15 mouse cellular contexts compared by ENCODE assay signal in genomic region chr1:51649963-51650652, GRCm38 (mm10).
DNase-seq lines count a peak whose midpoint lies in the region; ATAC-seq and TF ChIP-seq lines count a peak whose summit lies in the region.
"Had no signal": no experiment of that assay in that cellular context is flagged by ENCODE, and none has a peak within 500 bp of the region (broad histone marks: within the 10 kb centered on the region; RNA-seq: fewer than 3 reads in every experiment).

No protein-coding gene starts in this region.

- no peak for TF ChIP-seq CTCF in kidney, adult 2 months (conservative IDR thresholded peaks at IDR 0.05; ENCODE audit: insufficient read depth, insufficient read length, low read depth, low read length)

- no peak overlapping the region for H3K9ac ChIP-seq in hindbrain, embryonic 11.5 days (ENCODE audit: low read depth, low read length)
- H3K9ac ChIP-seq in midbrain, embryonic 12.5 days (replicated peaks) = no peak overlapping the region
- H3K9ac ChIP-seq: heart, embryonic 13.5 days; limb, embryonic 15.5 days had no signal

- peak; percentile 97 for ATAC-seq in hindbrain, embryonic 11.5 days (ENCODE audit: low FRiP score)
- peak; percentile 97 for ATAC-seq in midbrain, embryonic 12.5 days (ENCODE audit: low FRiP score, low read depth)

- H3K4me1 ChIP-seq in embryonic facial prominence, embryonic 10.5 days = peaks cover 23% of the 10 kb centered on the region
- no peaks in the 10 kb centered on the region for H3K4me1 ChIP-seq in hindbrain, embryonic 11.5 days (replicated peaks; ENCODE audit: control insufficient read depth, insufficient read depth, low read length)
- peaks cover 25% of the 10 kb centered on the region; the same call in 1 of the 2 replicates for H3K4me1 ChIP-seq in midbrain, embryonic 12.5 days
- no peaks in the 10 kb centered on the region for H3K4me1 ChIP-seq in kidney, adult 2 months (ENCODE audit: control insufficient read depth, insufficient read depth, low read length)
- H3K4me1 ChIP-seq: limb, embryonic 15.5 days had no signal

- H3K4me3 ChIP-seq in embryonic facial prominence, embryonic 10.5 days = no peak overlapping the region
- H3K4me3 ChIP-seq in hindbrain, embryonic 11.5 days (ENCODE audit: low read depth, low read length) = no peak overlapping the region
- no peak overlapping the region for H3K4me3 ChIP-seq in midbrain, embryonic 12.5 days
- H3K4me3 ChIP-seq in kidney, adult 2 months (ENCODE audit: insufficient read depth, low read depth, low read length) = no peak overlapping the region
- H3K4me3 ChIP-seq: heart, embryonic 13.5 days; limb, embryonic 15.5 days had no signal

- no peaks in the 10 kb centered on the region for H3K36me3 ChIP-seq in embryonic facial prominence, embryonic 10.5 days (replicated peaks)
- no peaks in the 10 kb centered on the region for H3K36me3 ChIP-seq in hindbrain, embryonic 11.5 days (ENCODE audit: control insufficient read depth, insufficient read depth, low read length)
- H3K36me3 ChIP-seq in midbrain, embryonic 12.5 days = no peaks in the 10 kb centered on the region
- no peaks in the 10 kb centered on the region for H3K36me3 ChIP-seq in kidney, adult 2 months (ENCODE audit: control insufficient read depth, insufficient read depth, low read length)
- H3K36me3 ChIP-seq: heart, embryonic 13.5 days; limb, embryonic 15.5 days had no signal

- no peak for TF ChIP-seq POLR2A in kidney, adult 2 months (IDR thresholded peaks at IDR 0.05; ENCODE audit: low read depth, low read length)

- no peak overlapping the region for H3K4me2 ChIP-seq in hindbrain, embryonic 11.5 days (replicated peaks; ENCODE audit: low read depth, low read length)
- 0 out of 2 replicates have a peak overlapping the region, but pooled peaks have one; percentile 11 for H3K4me2 ChIP-seq in midbrain, embryonic 12.5 days (replicated peaks)
- H3K4me2 ChIP-seq: heart, embryonic 13.5 days; limb, embryonic 15.5 days had no signal

- no peak overlapping the region for H3K27ac ChIP-seq in embryonic facial prominence, embryonic 10.5 days (replicated peaks)
- H3K27ac ChIP-seq in hindbrain, embryonic 11.5 days (ENCODE audit: low read depth, low read length) = peak overlapping the region; percentile 33; the same call in 1 of the 2 replicates
- peak overlapping the region; percentile 71 for H3K27ac ChIP-seq in midbrain, embryonic 12.5 days (replicated peaks)
- no peak overlapping the region for H3K27ac ChIP-seq in kidney, adult 2 months (ENCODE audit: insufficient read depth, low read depth, low read length)
- H3K27ac ChIP-seq: heart, embryonic 13.5 days; kidney, postnatal 0 days; limb, embryonic 15.5 days had no signal

- DNase-seq in MN1 (ENCODE audit: low spot score) = peak; percentile 41
- peak; percentile 43 for DNase-seq in embryonic facial prominence, embryonic 10.5 days (ENCODE audit: low spot score)
- DNase-seq in hindbrain, embryonic 11.5 days (ENCODE audit: low spot score) = peak; percentile 56
- DNase-seq in right cerebral cortex, postnatal 36 days (ENCODE audit: low spot score in 2 of 2) = no peak
- no peak for DNase-seq in kidney, adult 2 months
- no peak for DNase-seq in urinary bladder, postnatal 36 days (ENCODE audit: low spot score in 2 of 2)
- DNase-seq in kidney, adult 8-10 months = no peak
- DNase-seq: cerebellum, adult 11-12 months; right cerebral cortex, postnatal 4 days; thymus, adult 2 months had no signal

- no peaks in the 10 kb centered on the region for H3K9me3 ChIP-seq in embryonic facial prominence, embryonic 10.5 days
- no peaks in the 10 kb centered on the region for H3K9me3 ChIP-seq in hindbrain, embryonic 11.5 days (ENCODE audit: control insufficient read depth, low read length)
- H3K9me3 ChIP-seq in midbrain, embryonic 12.5 days = no peaks in the 10 kb centered on the region
- H3K9me3 ChIP-seq: heart, embryonic 13.5 days; limb, embryonic 15.5 days had no signal

- WGBS in embryonic facial prominence, embryonic 10.5 days = 25% methylated on average over 4 of the region's 4 CpGs
- WGBS in hindbrain, embryonic 11.5 days = 33% methylated on average over 4 of the region's 4 CpGs
- WGBS in midbrain, embryonic 12.5 days = 21% methylated on average over 4 of the region's 4 CpGs
- 52% methylated on average over 4 of the region's 4 CpGs for WGBS in kidney, adult 2 months

- no peaks in the 10 kb centered on the region for H3K27me3 ChIP-seq in embryonic facial prominence, embryonic 10.5 days (replicated peaks; ENCODE audit: low read depth, poor library complexity, severe bottlenecking)
- H3K27me3 ChIP-seq in hindbrain, embryonic 11.5 days (ENCODE audit: control insufficient read depth, insufficient read depth, low read length) = no peaks in the 10 kb centered on the region
- no peaks in the 10 kb centered on the region for H3K27me3 ChIP-seq in midbrain, embryonic 12.5 days
- no peaks in the 10 kb centered on the region for H3K27me3 ChIP-seq in kidney, adult 2 months (replicated peaks; ENCODE audit: control insufficient read depth, insufficient read depth, low read length)
- H3K27me3 ChIP-seq: CH12.LX; heart, embryonic 13.5 days; limb, embryonic 15.5 days had no signal

Comparison
In these comparisons a context has a peak if more than half of its experiments do, and no peak if none do; other contexts are left out.
1. DNase-seq: peak in MN1 (single experiment), embryonic facial prominence, embryonic 10.5 days (single experiment) and hindbrain, embryonic 11.5 days (single experiment); none in right cerebral cortex, postnatal 36 days (0 of 2), kidney, adult 2 months (single experiment), urinary bladder, postnatal 36 days (0 of 2) and kidney, adult 8-10 months (0 of 2).
2. H3K27ac ChIP-seq: peak in hindbrain, embryonic 11.5 days (single experiment) and midbrain, embryonic 12.5 days (single experiment); none in embryonic facial prominence, embryonic 10.5 days (single experiment) and kidney, adult 2 months (single experiment).